Mouse (Mus musculus): ENCODE measurements around the gene Med21.

Gene Med21

DNA sequence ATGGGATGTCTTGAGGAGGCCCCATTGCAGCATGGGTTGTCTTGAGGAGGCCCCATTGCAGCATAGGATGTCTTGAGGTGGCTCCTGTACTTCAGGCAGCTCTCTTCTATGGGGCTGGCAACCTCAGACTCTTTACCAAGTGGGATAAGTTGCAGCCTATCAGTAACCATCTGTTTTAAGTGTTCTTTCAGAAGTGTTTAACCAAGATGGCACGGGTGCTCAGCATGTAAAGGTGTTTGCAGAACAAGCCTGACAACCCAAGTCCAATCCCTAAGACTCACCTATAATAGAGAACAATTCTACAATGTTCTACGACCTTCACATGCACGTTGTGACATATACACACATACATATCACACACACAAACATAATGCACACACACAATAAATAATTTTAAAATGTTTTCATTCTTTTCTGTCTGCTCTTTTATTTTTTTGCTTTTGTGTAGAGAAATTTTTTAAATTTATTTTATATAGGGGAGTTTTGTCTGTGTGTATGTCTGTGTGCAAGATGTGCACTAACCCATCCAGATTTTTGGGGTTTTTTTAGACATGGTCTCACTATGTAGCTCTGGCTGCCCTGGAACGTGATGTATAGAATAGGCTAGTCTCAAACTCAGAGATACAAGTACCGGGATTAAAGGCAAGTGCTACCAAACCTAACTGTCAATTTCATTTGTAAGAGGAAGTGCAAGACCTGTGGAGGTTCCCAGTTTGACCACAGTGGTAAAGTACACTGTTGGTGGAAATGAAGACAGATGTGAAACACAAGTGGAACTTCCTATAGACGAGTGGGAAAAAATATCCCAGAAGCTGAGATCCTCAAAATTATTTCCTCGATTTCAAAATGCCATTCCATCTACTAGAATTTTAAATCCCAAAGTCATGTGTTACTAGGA, 2.0 kb upstream of the Med21 start:
- DNase-seq (ENCODE audit: low read depth, low spot score): no peak

DNA sequence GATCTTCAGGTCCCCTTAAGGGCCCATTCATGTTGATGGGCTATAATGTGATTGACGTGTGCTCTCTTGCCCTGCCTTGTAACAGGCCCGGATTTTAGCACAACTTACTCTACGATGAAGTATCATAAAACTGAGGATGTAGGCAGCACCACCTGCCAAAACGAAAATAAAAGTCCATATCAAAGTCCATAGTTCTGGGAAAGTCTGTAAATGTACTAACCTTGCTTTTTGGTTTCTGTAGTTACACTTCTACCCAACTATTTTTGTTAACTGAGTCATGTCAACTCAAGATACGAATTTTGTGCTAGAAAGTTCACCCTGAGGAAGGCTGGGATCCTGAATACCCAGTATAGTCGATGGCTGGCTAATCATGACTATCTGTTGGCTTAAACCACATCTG, 1.4 kb upstream of the Med21 start:
- no peak for DNase-seq (ENCODE audit: low read depth, low spot score)

GRCm38 (mm10) chr6:146641621-146642210, 631 bp upstream of the Med21 start:
- DNase-seq (ENCODE audit: low read depth, low spot score): no peak

DNA sequence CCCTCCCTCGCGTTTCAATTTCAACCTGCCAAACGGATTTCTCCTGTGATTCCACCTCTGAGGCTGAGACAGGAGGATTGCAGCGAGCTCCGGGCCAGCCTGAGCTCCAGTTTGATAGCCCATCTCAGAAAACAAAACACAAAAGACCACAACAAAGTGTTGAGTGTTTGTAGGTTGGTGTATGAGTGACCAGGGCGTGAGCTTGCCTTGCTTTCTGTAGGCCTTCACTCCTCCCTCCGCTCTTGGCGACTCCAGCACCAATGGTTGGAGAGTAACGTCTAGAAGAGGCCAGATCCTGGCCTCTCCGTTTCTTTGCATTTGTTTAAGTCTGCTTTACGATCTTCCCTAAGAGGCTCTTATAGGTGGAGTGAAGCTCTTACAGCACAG, 830 bp downstream of the Med21 start:
- DNase-seq (ENCODE audit: low read depth, low spot score): no peak

- DNase-seq (ENCODE audit: low read depth, low spot score): no peak
Observed at GRCm38 (mm10) chr6:146650013-146650412, 7.7 kb downstream of the Med21 start.

GRCm38 (mm10) chr6:146651431-146651830, 9.1 kb downstream of the Med21 start:
- DNase-seq (ENCODE audit: low read depth, low spot score): no peak

DNA sequence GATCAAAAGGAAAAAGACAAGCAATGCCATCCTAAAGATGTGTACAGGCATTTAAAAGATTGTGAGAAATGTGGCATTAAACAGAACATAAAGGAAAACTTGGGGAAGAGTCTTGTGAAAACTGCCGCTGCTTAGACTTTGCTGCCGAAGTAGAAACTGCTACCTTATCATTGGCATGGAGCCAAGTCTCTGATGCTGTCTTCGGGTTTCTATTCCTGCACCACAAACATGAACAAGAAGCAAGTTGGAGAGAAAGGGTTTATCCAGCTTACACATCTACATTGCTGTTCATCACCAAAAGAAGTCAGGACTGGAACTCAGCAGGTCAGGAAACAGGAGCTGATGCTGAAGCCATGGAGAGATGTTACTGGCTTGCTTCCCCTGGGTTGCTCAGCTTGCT, 10.8 kb downstream of the Med21 start:
- no peak for DNase-seq (ENCODE audit: low read depth, low spot score)

DNA sequence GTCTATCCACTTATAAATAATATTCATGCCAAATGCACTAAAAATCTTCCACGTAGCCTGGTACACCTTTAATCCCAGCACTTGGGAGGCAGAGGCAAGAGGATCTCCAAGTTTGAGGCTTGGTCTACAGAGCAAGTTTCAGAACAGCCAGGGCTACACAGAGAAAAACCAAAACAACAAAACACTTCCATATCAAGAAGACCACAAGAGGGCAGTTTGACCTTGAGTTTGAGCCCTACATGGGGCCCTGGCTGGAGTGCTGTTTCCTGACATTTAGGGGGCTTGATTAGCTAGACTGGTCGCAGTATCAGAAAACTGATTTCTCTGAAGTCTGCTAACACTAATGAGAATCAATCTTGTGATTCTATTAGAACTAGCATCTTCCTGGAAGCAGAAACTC, 18.2 kb downstream of the Med21 start:
- peak; percentile 4 for DNase-seq (ENCODE audit: low read depth, low spot score)

- no peak for DNase-seq (ENCODE audit: low read depth, low spot score)
Observed at GRCm38 (mm10) chr6:146661655-146662054, 19.3 kb downstream of the Med21 start.

- DNase-seq (ENCODE audit: low read depth, low spot score): peak; percentile 5
Observed at GRCm38 (mm10) chr6:146662679-146663078, 20.3 kb downstream of the Med21 start.

DNA sequence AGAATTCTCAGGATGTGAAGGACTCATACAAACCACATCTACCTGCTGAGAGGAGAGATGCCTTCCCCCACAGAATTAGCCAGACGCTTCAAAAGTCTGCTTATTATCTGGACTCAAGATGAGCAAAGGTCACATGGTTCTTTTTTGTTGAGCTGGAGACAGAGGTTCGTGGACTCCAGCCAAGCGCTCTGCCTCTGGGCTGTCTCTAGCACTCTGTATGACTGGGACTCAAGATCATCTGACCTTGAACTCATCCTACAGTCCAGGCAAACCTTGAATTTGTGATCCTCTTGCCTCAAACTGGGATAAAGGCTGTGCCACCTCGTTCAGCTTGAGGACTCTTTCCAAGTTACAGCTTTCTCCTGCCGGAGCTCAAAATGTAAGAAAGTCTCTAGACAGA, 21.8 kb downstream of the Med21 start:
- no peak for DNase-seq (ENCODE audit: low read depth, low spot score)

DNA sequence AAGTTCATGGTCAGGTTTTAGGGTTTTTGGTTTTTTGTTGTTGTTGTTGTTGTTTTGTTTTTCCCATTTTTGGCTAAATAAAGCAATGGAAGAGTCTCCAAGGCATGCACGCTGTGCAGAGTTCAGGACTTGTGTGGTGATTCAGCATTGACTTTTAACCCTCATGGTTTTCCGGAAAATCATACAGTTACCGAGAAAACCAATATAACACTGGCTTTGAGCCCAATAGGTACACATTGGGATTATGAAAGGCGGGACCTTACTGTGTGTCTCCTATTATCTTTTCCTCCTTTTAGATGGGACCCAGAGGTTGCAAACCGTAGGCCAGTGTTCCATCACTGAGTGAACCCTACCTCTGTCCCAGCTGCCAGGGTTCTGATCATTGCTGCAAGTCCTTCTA, 22.6 kb downstream of the Med21 start:
- DNase-seq (ENCODE audit: low read depth, low spot score): no peak

DNA sequence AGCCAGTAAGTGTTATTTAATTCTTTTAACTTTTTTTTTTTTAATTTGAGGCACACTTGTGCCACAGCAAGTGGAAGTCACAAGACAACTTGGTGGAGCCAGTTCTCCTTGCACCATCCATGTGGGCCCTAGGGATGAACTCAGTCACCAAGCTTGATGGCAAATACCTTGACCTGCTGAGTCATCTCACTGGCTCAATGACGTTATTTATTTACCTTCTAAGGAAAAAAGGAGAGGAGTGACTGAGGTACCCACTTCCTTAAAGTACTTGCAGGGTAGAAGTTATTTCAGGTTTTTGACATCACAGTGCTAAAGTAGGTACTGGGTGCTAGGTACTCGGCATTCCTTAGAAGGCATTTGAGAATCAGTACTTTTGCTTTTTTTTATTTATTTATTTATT, 23.1 kb downstream of the Med21 start:
- no peak for DNase-seq (ENCODE audit: low read depth, low spot score)

- no peak for DNase-seq (ENCODE audit: low read depth, low spot score)
Observed at GRCm38 (mm10) chr6:146666811-146667210, 24.5 kb downstream of the Med21 start.

DNA sequence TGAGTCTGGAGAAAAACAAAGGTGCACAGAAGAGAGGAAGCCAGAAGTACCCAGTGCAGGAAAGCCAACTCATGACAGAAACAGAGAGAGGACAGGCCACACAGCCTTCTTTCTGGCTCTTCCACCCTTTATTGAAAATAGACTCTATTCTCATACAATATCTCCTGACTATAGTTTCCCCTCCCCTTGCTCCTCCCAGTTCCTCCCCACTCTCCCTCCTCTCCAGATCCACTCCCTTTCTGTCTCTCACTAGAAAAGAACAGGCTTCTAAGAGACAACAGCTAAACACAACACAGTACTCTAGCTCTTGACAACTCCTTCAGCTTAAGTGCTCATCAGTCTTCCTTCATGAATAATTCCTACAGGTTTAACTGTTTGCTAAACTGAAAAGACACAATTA, 26.3 kb downstream of the Med21 start:
- DNase-seq (ENCODE audit: low read depth, low spot score): no peak

GRCm38 (mm10) chr6:146670956-146671855, 28.9 kb downstream of the Med21 start:
- no peak for DNase-seq (ENCODE audit: low read depth, low spot score)

GRCm38 (mm10) chr6:146672106-146672505, 29.8 kb downstream of the Med21 start:
- DNase-seq (ENCODE audit: low read depth, low spot score): no peak

- DNase-seq (ENCODE audit: low read depth, low spot score): no peak
Observed at GRCm38 (mm10) chr6:146673696-146674095, 31.3 kb downstream of the Med21 start.

GRCm38 (mm10) chr6:146674420-146674819, 32.1 kb downstream of the Med21 start:
- DNase-seq (ENCODE audit: low read depth, low spot score): no peak

GRCm38 (mm10) chr6:146674881-146675536, 32.7 kb downstream of the Med21 start:
- no peak for DNase-seq (ENCODE audit: low read depth, low spot score)

DNA sequence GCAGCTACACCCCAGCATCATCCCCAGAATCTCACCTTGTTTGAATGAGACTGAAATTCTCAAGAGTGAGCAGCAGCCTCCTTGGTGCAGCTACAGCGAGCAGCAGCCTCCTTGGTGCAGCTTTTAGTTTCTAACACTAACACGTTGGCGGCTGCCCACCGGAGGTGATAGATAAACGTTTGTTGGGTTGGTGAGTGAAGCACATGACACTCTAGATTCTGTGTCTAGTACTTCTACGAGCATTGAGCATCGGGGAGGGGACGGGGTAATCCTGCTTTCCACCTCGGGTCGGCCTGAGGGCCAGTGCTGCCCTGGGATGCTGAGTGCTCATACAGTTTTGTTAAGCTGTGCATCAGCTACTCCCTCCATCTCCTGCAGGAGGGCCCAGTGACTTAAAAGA, 34.6 kb downstream of the Med21 start:
- no peak for DNase-seq (ENCODE audit: low read depth, low spot score)

All from embryo, embryonic 11.5 days (tissue).